Mouse (Mus musculus) left cerebral cortex, postnatal 36 days (tissue): ENCODE results near the gene Fam240b. TPM values are rescaled to one million over a fixed set of nuclear protein-coding genes. Genes with fewer than 3 reads are reported as not detected.
"Not testable (repeated sequence)": the region's sequence is repeated elsewhere in the genome, so short reads cannot be mapped to it uniquely, and the experiment has no call there.

Experiments used
- DNase-seq, 2 experiments: peaks; one replicate each; pipeline ENCODE4 v3.0.0; 2021 to 2022; ENCODE audit warnings: low spot score in 2 of 2, mixed read lengths in 1 of 2
- intact Hi-C: fragments of 180-260 bp; cut with DNase I; formaldehyde crosslinking; loops from one replicate; pipeline ENCODE4 v1.15.1; 2025
- total RNA-seq, 2 experiments: library from RNA; stranded (reverse); gene quantifications; 2 replicates each; pipeline ENCODE4 v1.2.3; 2021

Gene Fam240b
- total RNA-seq, result not detected

- DNase-seq, result no peak
- intact Hi-C loops, result no loop called here
Measured at GRCm38 (mm10) chr13:64497692-64498091, at the start of gene Fam240b. Fam240b (minus strand) TSS chr13:64497792.

GRCm38 (mm10) chr13:64530139-64530538 is 32.5 kb upstream of the Fam240b start:
- intact Hi-C loops, result no loop called here

GRCm38 (mm10) chr13:64526515-64527285 is 29.1 kb upstream of the Fam240b start:
- intact Hi-C loops, result no loop called here
- peak in 1 of 2 experiments; percentile 8 for DNase-seq

More at GRCm38 (mm10) chr13:64530139-64530538, 32.5 kb upstream of the Fam240b start:
- DNase-seq, result no peak

GRCm38 (mm10) chr13:64514247-64514646 is 16.7 kb upstream of the Fam240b start:
- DNase-seq, result no peak
- intact Hi-C loops, result no loop called here

GRCm38 (mm10) chr13:64511616-64512015 is 14.0 kb upstream of the Fam240b start:
- intact Hi-C loops, result no loop called here
- DNase-seq, result no peak

- DNase-seq, result no peak
- intact Hi-C loops, result no loop called here
Measured at GRCm38 (mm10) chr13:64507361-64507760, 9.8 kb upstream of the Fam240b start.

GRCm38 (mm10) chr13:64502833-64503232 is 5.2 kb upstream of the Fam240b start:
- intact Hi-C loops, result no loop called here
- DNase-seq, result no peak

GRCm38 (mm10) chr13:64493586-64493985 is 4.0 kb downstream of the Fam240b start:
- intact Hi-C loops, result no loop called here
- DNase-seq, result no peak

- intact Hi-C loops, result no loop called here
- DNase-seq, result no peak
Measured at GRCm38 (mm10) chr13:64489886-64490285, 7.7 kb downstream of the Fam240b start.

GRCm38 (mm10) chr13:64479960-64480359 is 17.6 kb downstream of the Fam240b start:
- intact Hi-C loops, result no loop called here
- DNase-seq, result no peak

- intact Hi-C loops, result no loop called here
- no peak for DNase-seq
Measured at GRCm38 (mm10) chr13:64477968-64478367, 19.6 kb downstream of the Fam240b start.

- intact Hi-C loops, result no loop called here
- DNase-seq, result no peak
Measured at GRCm38 (mm10) chr13:64467886-64468285, 29.7 kb downstream of the Fam240b start.

GRCm38 (mm10) chr13:64465166-64465565 is 32.4 kb downstream of the Fam240b start:
- intact Hi-C loops, result no loop called here
- peak in 1 of 2 experiments; percentile 5 for DNase-seq

GRCm38 (mm10) chr13:64462581-64462980 is 35.0 kb downstream of the Fam240b start:
- intact Hi-C loops, result no loop called here
- no peak for DNase-seq

- no peak for DNase-seq
- intact Hi-C loops, result no loop called here
Measured at GRCm38 (mm10) chr13:64458181-64458580, 39.4 kb downstream of the Fam240b start.

- intact Hi-C loops, DNase-seq: not testable (repeated sequence)
Measured at GRCm38 (mm10) chr13:64457225-64457978, 40.2 kb downstream of the Fam240b start.

GRCm38 (mm10) chr13:64450001-64450794 is 47.4 kb downstream of the Fam240b start:
- intact Hi-C loops, result no loop called here
- DNase-seq, result no peak

GRCm38 (mm10) chr13:64448729-64449128 is 48.9 kb downstream of the Fam240b start:
- no peak for DNase-seq
- intact Hi-C loops, result loop anchor here (2.0 to 10.0 kb wide), 2 partner anchors 454 to 556 kb away; partner anchors contain the start of gene Cntnap3

- intact Hi-C loops, result loop anchor here (2.0 to 10.0 kb wide), 2 partner anchors 455 to 557 kb away; partner anchors contain the start of gene Cntnap3
- peak; percentile 19 to 20 for DNase-seq
Measured at GRCm38 (mm10) chr13:64447947-64448346, 49.6 kb downstream of the Fam240b start.
